Mouse (Mus musculus): ENCODE data around the gene Mlana. TPM values are rescaled to one million over a fixed set of nuclear protein-coding genes. Genes with fewer than 3 reads are reported as not detected.

Mlana gene
- polyA plus RNA-seq, 1 experiment from 2014 or later = not detected

DNA sequence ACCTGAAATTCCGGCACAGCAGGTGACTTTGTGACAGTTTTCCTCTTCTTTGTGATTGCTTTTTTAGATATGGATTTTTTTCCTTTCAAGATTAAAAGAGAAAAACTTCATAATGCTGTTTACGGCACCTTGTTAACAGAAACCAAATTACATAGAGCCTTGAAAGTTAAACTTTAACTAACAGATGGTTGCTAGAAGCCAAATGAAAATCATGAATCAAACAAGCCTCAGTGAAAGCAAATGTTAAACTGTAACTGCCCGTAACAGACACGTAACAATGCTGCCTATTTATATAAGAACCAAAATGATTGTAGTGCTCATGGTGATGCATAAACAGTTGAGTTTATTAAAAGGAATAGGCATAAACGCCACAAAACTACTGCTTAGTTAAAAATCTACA is 45.9 kb downstream of the Mlana start:
- no peak overlapping the region for H3K27ac ChIP-seq (ENCODE audit: low read length)
- no peak for ATAC-seq (ENCODE audit: insufficient number of reproducible peaks, insufficient read depth, low FRiP score, low read depth)
- WGBS = 61% methylated on average over 5 of the region's 5 CpGs

DNA sequence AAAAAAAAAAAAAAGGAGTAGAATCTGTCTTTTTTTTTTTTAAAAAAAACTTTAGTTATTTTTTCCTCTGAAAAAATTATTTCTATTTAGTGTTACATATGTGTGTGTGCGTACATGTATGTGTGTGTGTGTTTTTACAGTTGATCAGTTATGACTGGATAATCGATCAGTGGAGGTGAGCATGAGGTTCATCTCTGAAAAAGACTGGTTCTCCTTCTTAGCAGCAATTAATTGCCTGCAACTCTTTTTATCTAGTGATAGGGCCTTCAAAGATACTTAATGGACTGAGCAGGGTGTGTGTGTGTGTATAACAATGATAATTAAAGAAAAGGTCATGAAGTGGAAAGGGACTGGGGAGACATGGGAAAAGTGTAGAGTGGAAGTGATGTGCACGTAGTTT is 53.4 kb downstream of the Mlana start:
- Histone ChIP-seq H3K27ac (ENCODE audit: low read length) (no peak overlapping the region), H3K9me3 (ENCODE audit: control insufficient read depth, low read depth, low read length) (no peaks in the 10 kb centered on the region), H3K4me2 (replicated peaks; ENCODE audit: low read depth, low read length) (no peak overlapping the region), H3K9ac (replicated peaks; ENCODE audit: low read depth, low read length) (no peak overlapping the region), H3K4me3 (ENCODE audit: low read depth, low read length) (no peak overlapping the region), H3K27me3 (ENCODE audit: control insufficient read depth, insufficient read depth, low read length) (no peaks in the 10 kb centered on the region), H3K4me1 (ENCODE audit: control insufficient read depth, insufficient read depth, low read length) (no peaks in the 10 kb centered on the region), H3K36me3 (ENCODE audit: control insufficient read depth, insufficient read depth, low read length) (no peaks in the 10 kb centered on the region)
- WGBS = 94% methylated on average over 3 of the region's 3 CpGs
- no peak for ATAC-seq (ENCODE audit: insufficient number of reproducible peaks, insufficient read depth, low FRiP score, low read depth)

More for the DNA sequence above, 45.9 kb downstream of the Mlana start:
- Histone ChIP-seq H3K9me3 (ENCODE audit: control insufficient read depth, low read depth, low read length) (no peaks in the 10 kb centered on the region), H3K27me3 (ENCODE audit: control insufficient read depth, insufficient read depth, low read length) (no peaks in the 10 kb centered on the region), H3K4me1 (ENCODE audit: control insufficient read depth, insufficient read depth, low read length) (no peaks in the 10 kb centered on the region), H3K4me2 (replicated peaks; ENCODE audit: low read depth, low read length) (no peak overlapping the region), H3K36me3 (ENCODE audit: control insufficient read depth, insufficient read depth, low read length) (no peaks in the 10 kb centered on the region), H3K4me3 (ENCODE audit: low read depth, low read length) (no peak overlapping the region), H3K9ac (replicated peaks; ENCODE audit: low read depth, low read length) (no peak overlapping the region)

DNA sequence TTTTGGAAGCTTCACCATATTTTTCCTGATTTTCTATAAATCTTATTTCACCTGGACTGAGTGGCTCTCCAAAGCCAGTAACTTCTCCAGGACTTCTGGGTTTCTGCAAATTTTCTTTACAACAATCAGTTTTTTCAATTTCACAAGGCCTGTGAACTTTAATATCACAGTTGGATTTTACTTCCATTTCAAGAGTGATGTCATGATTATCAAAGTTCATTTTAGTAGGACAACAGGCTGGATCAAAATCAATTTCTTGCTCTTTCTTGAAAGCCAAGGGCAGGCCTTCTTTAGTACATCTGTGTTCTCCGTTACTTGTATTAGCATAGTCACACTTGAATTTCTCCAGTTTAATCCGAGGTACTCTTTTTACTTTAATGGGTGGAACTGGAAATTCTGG is 56.3 kb downstream of the Mlana start:
- Histone ChIP-seq H3K4me2 (replicated peaks; ENCODE audit: low read depth, low read length) (no peak overlapping the region), H3K9me3 (ENCODE audit: control insufficient read depth, low read depth, low read length) (no peaks in the 10 kb centered on the region), H3K36me3 (ENCODE audit: control insufficient read depth, insufficient read depth, low read length) (no peaks in the 10 kb centered on the region), H3K27me3 (ENCODE audit: control insufficient read depth, insufficient read depth, low read length) (no peaks in the 10 kb centered on the region), H3K4me3 (ENCODE audit: low read depth, low read length) (no peak overlapping the region), H3K4me1 (ENCODE audit: control insufficient read depth, insufficient read depth, low read length) (no peaks in the 10 kb centered on the region), H3K27ac (ENCODE audit: low read length) (no peak overlapping the region), H3K9ac (replicated peaks; ENCODE audit: low read depth, low read length) (no peak overlapping the region)
- no peak for ATAC-seq (ENCODE audit: insufficient number of reproducible peaks, insufficient read depth, low FRiP score, low read depth)
- 81% methylated on average over 2 of the region's 2 CpGs for WGBS

Other genes starting within 250 kb of the Mlana start
- gene Ric1, start 175.5 kb upstream of the Mlana start, polyA plus RNA-seq (2014; fragmentation: Nextera tagmentation; extraction: Ambion mirVana) = 20.8 and 21.7 TPM in 2 replicates
- gene Ermp1, start 49.4 kb upstream of the Mlana start, polyA plus RNA-seq (2014; fragmentation: Nextera tagmentation; extraction: Ambion mirVana) = 11.6 and 11.9 TPM in 2 replicates
- 8.9 and 10.2 TPM in 2 replicates for gene 9930021J03Rik, start 108.2 kb downstream of the Mlana start, polyA plus RNA-seq (2014; fragmentation: Nextera tagmentation; extraction: Ambion mirVana)
- 20.2 and 21.2 TPM in 2 replicates for gene Ranbp6, start 115.2 kb downstream of the Mlana start, polyA plus RNA-seq (2014; fragmentation: Nextera tagmentation; extraction: Ambion mirVana)
- gene Il33, start 227.3 kb downstream of the Mlana start, polyA plus RNA-seq (2014; fragmentation: Nextera tagmentation; extraction: Ambion mirVana) = 10.5 and 12.0 TPM in 2 replicates